Mouse (Mus musculus): ENCODE data around the gene Fbxl15. TPM values are rescaled to one million over a fixed set of nuclear protein-coding genes. Genes with fewer than 3 reads are reported as not detected.

The Fbxl15 gene
- polyA plus RNA-seq, 1 experiment from 2014 or later: 12.8 TPM

DNA sequence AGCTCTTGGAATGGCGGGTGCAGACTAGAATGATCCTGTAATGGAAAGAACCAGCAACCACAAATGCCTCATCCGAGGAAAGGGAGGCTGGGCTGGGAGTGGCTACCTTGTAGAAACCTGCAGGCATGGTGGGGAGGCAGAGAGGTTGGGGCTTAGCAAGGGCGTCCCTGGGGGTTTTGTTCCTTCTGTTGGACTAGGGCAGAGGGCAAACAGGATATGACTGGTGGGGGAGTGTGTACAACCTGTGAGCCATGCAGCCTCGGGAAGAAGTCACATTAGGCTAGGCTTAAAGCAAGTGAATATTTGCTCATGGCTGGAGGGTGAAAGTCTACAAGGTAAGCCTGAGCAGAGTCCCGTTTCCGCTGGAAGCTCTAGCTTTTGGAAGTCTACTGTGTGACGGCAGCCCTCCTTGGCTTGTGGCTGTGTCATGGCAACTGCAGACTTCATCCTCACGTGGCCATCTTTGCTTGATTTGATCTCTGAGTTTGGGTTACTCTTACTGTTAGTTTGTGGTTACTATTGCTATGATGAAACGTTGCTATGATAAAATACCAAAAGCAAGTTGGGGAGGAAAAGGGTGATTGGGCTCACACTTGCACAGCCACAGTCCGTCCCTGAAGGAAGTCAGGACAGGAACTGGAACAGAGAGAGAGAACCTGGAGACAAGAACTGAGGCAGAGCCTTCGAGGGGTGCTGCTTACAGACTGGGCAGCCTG is 35.5 kb downstream of the Fbxl15 start:
- Histone ChIP-seq H3K4me1 (ENCODE audit: control insufficient read depth, insufficient read depth, low read length) (no peaks in the 10 kb centered on the region), H3K9me3 (replicated peaks; ENCODE audit: control insufficient read depth, low read length) (no peaks in the 10 kb centered on the region), H3K27me3 (ENCODE audit: control insufficient read depth, insufficient read depth, low read length) (no peaks in the 10 kb centered on the region), H3K9ac (ENCODE audit: low read length) (no peak overlapping the region), H3K27ac (ENCODE audit: low read length) (no peak overlapping the region), H3K4me2 (ENCODE audit: low read depth, low read length) (no peak overlapping the region), H3K4me3 (ENCODE audit: low read length) (no peak overlapping the region), H3K36me3 (ENCODE audit: control insufficient read depth, insufficient read depth) (no peaks in the 10 kb centered on the region)
- WGBS: 73% methylated on average over 11 of the region's 11 CpGs
- no peak for ATAC-seq (replicated peaks; ENCODE audit: extremely low read depth, insufficient read depth, low FRiP score)

DNA sequence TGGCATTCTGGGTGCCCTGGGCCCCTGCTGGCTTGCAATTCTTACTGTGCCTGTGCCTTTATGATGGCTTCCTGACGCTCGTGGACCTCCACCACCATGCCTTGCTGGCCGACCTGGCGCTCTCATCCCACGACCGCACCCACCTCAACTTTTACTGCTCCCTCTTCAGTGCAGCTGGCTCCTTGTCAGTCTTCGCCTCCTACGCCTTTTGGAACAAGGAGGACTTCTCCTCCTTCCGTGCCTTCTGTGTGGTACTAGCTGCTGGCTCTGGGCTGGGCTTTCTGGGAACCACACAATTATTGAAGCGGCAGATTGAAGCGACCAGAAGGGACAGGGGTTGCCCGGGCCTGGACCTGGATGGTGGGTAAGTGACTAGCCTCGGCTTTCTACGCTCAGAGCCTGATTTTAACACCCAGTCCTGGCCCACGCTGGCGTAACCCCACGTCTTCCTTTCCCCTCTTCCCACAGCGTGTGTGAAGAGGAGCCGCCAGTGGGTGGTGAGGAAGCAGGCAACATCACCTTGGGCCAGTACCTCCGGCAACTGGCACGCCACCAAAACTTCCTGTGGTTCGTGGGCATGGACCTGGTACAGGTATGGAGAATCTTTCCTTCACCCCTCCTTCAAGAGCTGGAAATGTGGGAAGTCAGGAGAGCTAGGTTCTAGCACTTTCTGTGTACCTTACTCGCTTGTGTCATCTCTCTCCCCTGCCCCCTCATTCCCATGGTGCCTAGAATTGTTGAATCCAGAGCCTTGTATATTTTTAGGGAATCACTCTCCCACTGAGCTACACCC is 40.0 kb downstream of the Fbxl15 start:
- no peak overlapping the region for H3K27ac ChIP-seq (ENCODE audit: low read length)
- no peak overlapping the region for H3K9ac ChIP-seq (ENCODE audit: low read length)
- H3K9me3 ChIP-seq (replicated peaks; ENCODE audit: control insufficient read depth, low read length): no peaks in the 10 kb centered on the region
- H3K4me2 ChIP-seq (ENCODE audit: low read depth, low read length): no peak overlapping the region
- no peaks in the 10 kb centered on the region for H3K4me1 ChIP-seq (ENCODE audit: control insufficient read depth, insufficient read depth, low read length)
- no peaks in the 10 kb centered on the region for H3K27me3 ChIP-seq (ENCODE audit: control insufficient read depth, insufficient read depth, low read length)
- ATAC-seq (replicated peaks; ENCODE audit: extremely low read depth, insufficient read depth, low FRiP score): no peak
- no peaks in the 10 kb centered on the region for H3K36me3 ChIP-seq (ENCODE audit: control insufficient read depth, insufficient read depth)
- H3K4me3 ChIP-seq (ENCODE audit: low read length): no peak overlapping the region
- 79% methylated on average over 23 of the region's 23 CpGs for WGBS

DNA sequence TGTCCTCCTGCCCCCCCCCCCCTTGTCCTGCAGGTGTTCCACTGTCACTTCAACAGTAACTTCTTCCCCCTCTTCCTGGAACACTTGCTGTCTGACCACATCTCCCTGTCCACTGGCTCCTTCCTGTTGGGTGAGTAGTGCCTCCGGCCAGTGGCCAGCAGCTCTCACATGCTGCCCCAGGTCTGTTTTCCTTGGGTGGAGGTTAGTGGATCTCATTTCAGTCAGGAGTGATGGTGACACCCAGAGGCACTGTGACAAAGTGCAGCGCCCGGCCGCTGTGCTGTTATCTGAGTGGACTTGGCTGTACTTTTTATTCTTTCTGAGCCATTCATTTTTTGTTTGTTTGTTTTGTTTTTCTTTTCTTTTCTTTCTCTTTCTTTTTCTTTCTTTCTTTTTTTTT is 41.2 kb downstream of the Fbxl15 start:
- WGBS: 8% methylated on average over 4 of the region's 4 CpGs
- no peaks in the 10 kb centered on the region for H3K9me3 ChIP-seq (replicated peaks; ENCODE audit: control insufficient read depth, low read length)
- peak; percentile 67 for ATAC-seq (replicated peaks; ENCODE audit: extremely low read depth, insufficient read depth, low FRiP score)
- H3K36me3 ChIP-seq (ENCODE audit: control insufficient read depth, insufficient read depth): no peaks in the 10 kb centered on the region
- no peaks in the 10 kb centered on the region for H3K27me3 ChIP-seq (ENCODE audit: control insufficient read depth, insufficient read depth, low read length)
- H3K27ac ChIP-seq (ENCODE audit: low read length): no peak overlapping the region
- no peak overlapping the region for H3K4me2 ChIP-seq (ENCODE audit: low read depth, low read length)
- no peak overlapping the region for H3K9ac ChIP-seq (ENCODE audit: low read length)
- no peak overlapping the region for H3K4me3 ChIP-seq (ENCODE audit: low read length)
- H3K4me1 ChIP-seq (ENCODE audit: control insufficient read depth, insufficient read depth, low read length): no peaks in the 10 kb centered on the region

DNA sequence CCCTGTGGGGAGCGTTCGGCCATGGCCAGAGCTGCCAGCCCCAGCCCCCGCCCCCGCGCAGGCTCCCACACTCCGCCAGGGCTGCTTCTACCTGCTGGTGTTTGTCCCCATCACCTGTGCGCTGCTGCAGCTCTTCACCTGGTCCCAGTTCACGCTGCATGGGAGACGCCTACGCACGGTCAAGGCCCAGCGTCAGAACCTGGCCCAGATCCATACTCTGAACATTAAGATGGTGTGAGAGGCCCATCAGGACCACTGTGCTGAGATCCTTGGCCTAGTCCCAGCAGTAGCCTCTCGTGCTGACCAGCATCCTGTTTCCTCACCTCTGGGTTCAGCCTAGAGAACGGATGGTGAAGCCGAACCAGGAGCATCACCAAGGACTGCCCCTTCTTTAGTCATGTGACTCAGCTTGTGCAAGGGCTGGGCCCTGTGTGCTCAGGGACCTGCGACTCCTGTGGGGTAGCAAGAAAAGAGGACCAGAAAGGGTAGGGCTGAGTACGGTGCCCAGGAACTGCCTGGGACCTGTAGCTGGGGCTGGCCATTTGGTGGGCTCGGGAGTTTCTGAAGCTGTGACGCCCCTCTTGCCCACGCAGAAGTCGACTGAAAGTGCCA is 46.6 kb downstream of the Fbxl15 start:
- peak; percentile 16; the same call in 1 of the 2 replicates for ATAC-seq (replicated peaks; ENCODE audit: extremely low read depth, insufficient read depth, low FRiP score)
- Histone ChIP-seq H3K4me1 (ENCODE audit: control insufficient read depth, insufficient read depth, low read length) (peaks cover 2% of the 10 kb centered on the region; the same call in 1 of the 2 replicates), H3K9ac (ENCODE audit: low read length) (no peak overlapping the region), H3K4me2 (ENCODE audit: low read depth, low read length) (no peak overlapping the region), H3K9me3 (replicated peaks; ENCODE audit: control insufficient read depth, low read length) (no peaks in the 10 kb centered on the region), H3K27me3 (ENCODE audit: control insufficient read depth, insufficient read depth, low read length) (no peaks in the 10 kb centered on the region), H3K4me3 (ENCODE audit: low read length) (no peak overlapping the region), H3K27ac (ENCODE audit: low read length) (no peak overlapping the region), H3K36me3 (ENCODE audit: control insufficient read depth, insufficient read depth) (peaks cover 20% of the 10 kb centered on the region)
- WGBS: 58% methylated on average over 21 of the region's 21 CpGs

DNA sequence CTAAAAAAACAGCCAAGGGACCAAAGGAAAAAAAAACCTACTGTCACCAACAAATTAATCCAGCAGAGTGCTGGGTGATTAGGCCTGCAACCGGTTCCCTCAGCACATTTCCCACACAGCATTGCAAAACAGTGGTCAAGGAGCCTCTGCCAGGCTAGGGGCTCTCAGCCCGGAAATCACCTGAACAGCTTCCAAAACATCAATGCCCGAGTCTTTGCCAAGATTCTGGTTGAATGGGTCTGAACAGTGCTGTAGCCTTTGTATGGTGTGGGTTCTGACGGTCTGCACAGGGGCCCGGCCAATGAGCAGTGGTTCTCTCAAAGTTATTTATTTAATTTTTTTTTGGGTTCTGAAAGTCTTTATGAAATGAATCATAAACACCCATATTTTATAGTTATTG is 47.5 kb downstream of the Fbxl15 start:
- Histone ChIP-seq H3K9ac (ENCODE audit: low read length) (no peak overlapping the region), H3K9me3 (replicated peaks; ENCODE audit: control insufficient read depth, low read length) (no peaks in the 10 kb centered on the region), H3K4me1 (ENCODE audit: control insufficient read depth, insufficient read depth, low read length) (peaks cover 2% of the 10 kb centered on the region; the same call in 1 of the 2 replicates), H3K4me3 (ENCODE audit: low read length) (no peak overlapping the region), H3K36me3 (ENCODE audit: control insufficient read depth, insufficient read depth) (peaks cover 28% of the 10 kb centered on the region), H3K4me2 (ENCODE audit: low read depth, low read length) (no peak overlapping the region), H3K27ac (ENCODE audit: low read length) (no peak overlapping the region), H3K27me3 (ENCODE audit: control insufficient read depth, insufficient read depth, low read length) (no peaks in the 10 kb centered on the region)
- 60% methylated on average over 5 of the region's 5 CpGs for WGBS
- ATAC-seq (replicated peaks; ENCODE audit: extremely low read depth, insufficient read depth, low FRiP score): no peak

DNA sequence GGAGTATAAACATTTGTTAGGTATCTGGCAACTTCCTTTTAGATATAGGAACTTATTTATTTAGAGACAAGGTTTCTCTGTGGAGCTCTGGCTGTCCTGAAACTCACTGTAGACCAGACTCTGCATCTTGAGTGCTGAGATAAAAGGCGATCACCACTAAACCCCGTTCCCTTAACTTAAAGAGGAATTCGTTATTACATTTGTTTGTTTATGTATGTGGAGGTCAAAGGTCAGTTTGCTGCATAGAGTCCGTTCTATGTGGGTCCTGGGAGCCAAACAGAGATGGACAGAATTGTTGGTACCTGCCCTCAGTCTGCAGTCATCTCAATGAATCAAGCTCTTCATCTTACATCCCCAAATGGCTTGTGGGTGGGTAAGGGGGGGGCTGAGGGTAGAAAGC is 47.9 kb downstream of the Fbxl15 start:
- H3K36me3 ChIP-seq (ENCODE audit: control insufficient read depth, insufficient read depth): peaks cover 30% of the 10 kb centered on the region
- no peak overlapping the region for H3K4me2 ChIP-seq (ENCODE audit: low read depth, low read length)
- 46% methylated on average over 4 of the region's 4 CpGs for WGBS
- no peak overlapping the region for H3K27ac ChIP-seq (ENCODE audit: low read length)
- no peak overlapping the region for H3K4me3 ChIP-seq (ENCODE audit: low read length)
- H3K9ac ChIP-seq (ENCODE audit: low read length): no peak overlapping the region
- H3K4me1 ChIP-seq (ENCODE audit: control insufficient read depth, insufficient read depth, low read length): peaks cover 2% of the 10 kb centered on the region; the same call in 1 of the 2 replicates
- no peaks in the 10 kb centered on the region for H3K27me3 ChIP-seq (ENCODE audit: control insufficient read depth, insufficient read depth, low read length)
- H3K9me3 ChIP-seq (replicated peaks; ENCODE audit: control insufficient read depth, low read length): no peaks in the 10 kb centered on the region
- ATAC-seq (replicated peaks; ENCODE audit: extremely low read depth, insufficient read depth, low FRiP score): no peak

MicroRNA genes within 50 kb of the gene (microRNA counts, 519-probe panel; counts per million panel counts)
- microRNA mmu-miR-146b: 2,373 counts per million, percentile 52 among the panel's probes with 10 or more counts

Small RNA genes lying within 50 kb of the gene (microRNA-seq; reads per million reads assigned to microRNA genes)
- 0.59 reads per million for gene Mir146b

Other genes with a start within 250 kb of the Fbxl15 start
- gene Elovl3, start 196.3 kb upstream of the Fbxl15 start, polyA plus RNA-seq (2015; fragmentation: Nextera tagmentation; extraction: Ambion mirVana): not detected in 2 replicates
- 0.33 and 0.39 TPM in 2 replicates for gene Pitx3, start 179.9 kb upstream of the Fbxl15 start, polyA plus RNA-seq (2015; fragmentation: Nextera tagmentation; extraction: Ambion mirVana)
- gene Gbf1, start 175.7 kb upstream of the Fbxl15 start, polyA plus RNA-seq (2015; fragmentation: Nextera tagmentation; extraction: Ambion mirVana): 36.1 and 42.7 TPM in 2 replicates
- gene Nfkb2, start 23.9 kb upstream of the Fbxl15 start, polyA plus RNA-seq (2015; fragmentation: Nextera tagmentation; extraction: Ambion mirVana): 13.3 and 14.1 TPM in 2 replicates
- 4.1 and 5.1 TPM in 2 replicates for gene Psd, start 1.0 kb upstream of the Fbxl15 start, polyA plus RNA-seq (2015; fragmentation: Nextera tagmentation; extraction: Ambion mirVana)
- gene Cuedc2, start 10.5 kb downstream of the Fbxl15 start, polyA plus RNA-seq (2015; fragmentation: Nextera tagmentation; extraction: Ambion mirVana): 142 and 150 TPM in 2 replicates
- 6.0 TPM in 2 replicates for gene Mfsd13a, start 12.9 kb downstream of the Fbxl15 start, polyA plus RNA-seq (2015; fragmentation: Nextera tagmentation; extraction: Ambion mirVana)
- 1.1 and 1.2 TPM in 2 replicates for gene 2310034G01Rik, start 22.1 kb downstream of the Fbxl15 start, polyA plus RNA-seq (2015; fragmentation: Nextera tagmentation; extraction: Ambion mirVana)
- 126 and 130 TPM in 2 replicates for gene Actr1a, start 67.6 kb downstream of the Fbxl15 start, polyA plus RNA-seq (2015; fragmentation: Nextera tagmentation; extraction: Ambion mirVana)
- gene Sufu, start 68.7 kb downstream of the Fbxl15 start, polyA plus RNA-seq (2015; fragmentation: Nextera tagmentation; extraction: Ambion mirVana): 17.6 and 18.8 TPM in 2 replicates
- 17.0 and 19.4 TPM in 2 replicates for gene Trim8, start 173.5 kb downstream of the Fbxl15 start, polyA plus RNA-seq (2015; fragmentation: Nextera tagmentation; extraction: Ambion mirVana)
- gene Arl3, start 245.0 kb downstream of the Fbxl15 start, polyA plus RNA-seq (2015; fragmentation: Nextera tagmentation; extraction: Ambion mirVana): 95.6 and 101 TPM in 2 replicates
- 10.0 and 11.4 TPM in 2 replicates for gene Sfxn2, start 245.2 kb downstream of the Fbxl15 start, polyA plus RNA-seq (2015; fragmentation: Nextera tagmentation; extraction: Ambion mirVana)

All from heart, embryonic 16.5 days (tissue).